Mouse (Mus musculus) sigmoid colon, adult 10 weeks (tissue): ENCODE data around the gene Eif3d. TPM values are rescaled to one million over a fixed set of nuclear protein-coding genes. Genes with fewer than 3 reads are reported as not detected.

ENCODE experiments used
- polyA plus RNA-seq: library from polyadenylated mRNA; stranded (reverse); fragments of 350-450 nt; fragmentation: Illumina TruSeq; extraction: RNeasy Lipid Tissue Mini Kit (QIAGEN cat#74804); gene quantifications from one replicate; pipeline ENCODE4 v1.2.3, GENCODE M21; 2014; ENCODE audit warnings: low read depth, low replicate concordance

Gene Eif3d
- 19.7 TPM for polyA plus RNA-seq

DNA sequence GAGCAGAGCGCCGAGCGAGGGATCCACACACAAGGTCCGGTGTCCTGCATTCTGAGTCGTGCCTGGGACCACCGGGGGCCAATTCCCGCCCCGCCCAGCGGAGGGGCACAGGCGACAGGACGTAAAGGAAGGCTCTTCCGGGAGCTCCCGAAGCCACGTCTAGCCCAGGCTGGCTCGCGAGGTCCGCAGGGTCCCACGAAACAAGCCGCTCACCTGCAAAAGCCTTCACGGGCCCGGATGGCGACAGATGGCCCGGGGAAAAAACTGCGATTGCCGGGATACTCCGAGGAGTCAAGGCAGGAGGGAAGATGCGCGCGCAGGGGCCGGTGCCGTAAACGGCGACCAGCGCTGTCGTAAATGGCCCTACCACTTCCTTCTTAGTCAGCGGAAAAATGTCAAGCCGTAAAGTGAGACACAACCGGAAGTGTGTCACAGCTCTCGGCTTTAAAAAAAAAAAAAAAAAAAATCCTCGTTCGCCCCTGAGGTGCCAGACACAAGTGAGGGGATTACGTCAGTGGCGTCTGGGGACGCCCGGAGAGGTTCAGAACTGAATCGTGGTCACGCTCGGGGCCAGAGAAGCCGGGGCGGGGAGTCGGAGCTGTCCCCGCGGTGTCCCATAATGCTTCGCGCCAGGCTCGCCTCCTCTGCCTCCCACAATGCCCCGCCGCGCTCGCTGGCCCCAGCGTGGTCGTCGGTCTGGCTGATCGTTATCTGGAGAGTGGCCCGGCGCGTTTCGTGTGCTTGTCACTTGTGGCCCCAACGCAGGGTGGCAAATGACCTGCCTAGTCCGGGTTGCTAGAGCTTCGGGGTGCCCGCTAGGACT is at the start of gene Eif3d:
Gene Eif3d, minus strand, starts transcription at position 344 of the 823 bp plus-strand sequence.

DNA sequence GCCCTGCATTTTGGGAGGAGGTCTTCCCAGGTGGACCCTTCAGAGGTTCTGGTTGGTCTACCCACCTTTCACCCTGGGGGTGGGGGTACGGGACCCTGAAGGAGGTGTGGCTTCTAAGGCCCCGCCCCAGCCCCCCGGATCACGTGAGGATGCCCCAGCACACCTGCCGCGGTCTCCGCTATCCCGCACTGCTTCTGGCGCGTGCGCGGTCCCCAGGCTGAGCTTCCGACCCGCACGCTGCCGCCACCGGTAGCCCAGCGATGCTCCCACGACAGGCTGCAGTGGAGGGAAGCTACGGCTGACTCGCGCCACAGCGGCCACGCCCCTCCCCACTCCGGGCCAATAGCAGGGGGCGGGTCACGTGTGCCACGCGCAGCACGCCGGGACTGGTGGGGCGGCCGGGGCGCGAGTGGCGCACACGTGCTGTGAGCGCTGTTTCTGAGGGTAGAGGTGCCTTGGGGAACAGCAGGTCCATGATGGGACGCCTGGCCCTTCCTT is 14.2 kb downstream of the Eif3d start, which contains the start of gene Foxred2:
Gene Foxred2, minus strand, starts transcription at position 319 of the 498 bp plus-strand sequence.

DNA sequence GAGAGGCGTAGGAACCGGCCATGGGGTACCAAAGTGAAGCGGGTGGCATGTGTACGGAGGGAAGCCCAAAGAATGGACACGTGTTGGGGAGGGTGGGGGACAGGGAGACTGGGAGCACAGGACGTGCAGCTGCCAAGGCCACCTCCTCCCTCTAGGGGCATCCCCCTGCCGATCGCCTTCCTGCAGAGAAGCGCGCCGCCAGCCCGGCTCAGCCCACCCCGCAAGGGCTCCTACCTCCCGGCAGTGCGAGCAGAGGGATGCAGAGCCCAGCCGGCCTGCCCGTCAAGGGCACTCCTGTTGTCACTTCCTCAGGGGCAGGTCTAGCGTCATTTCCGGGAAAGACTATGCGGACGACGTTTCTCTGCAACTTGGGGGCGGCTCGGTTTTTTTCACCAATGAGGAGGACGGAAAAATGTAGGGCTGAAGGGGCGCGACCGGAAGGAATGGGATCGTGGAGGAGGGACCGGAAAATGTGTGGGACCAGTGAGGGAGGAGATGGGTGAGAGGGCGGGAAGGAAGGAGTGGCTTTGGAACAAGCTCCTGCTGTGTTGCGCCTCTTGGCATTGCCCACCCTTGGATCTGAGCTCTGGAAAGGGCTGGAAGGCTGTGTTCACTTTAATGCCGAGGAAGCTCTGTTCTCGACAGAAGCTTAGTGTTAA is 41.8 kb downstream of the Eif3d start, which contains the start of gene Txn2:
Gene Txn2, minus strand, starts transcription at position 334 of the 659 bp plus-strand sequence.

Other genes with a start within 250 kb of the Eif3d start
- 0.38 TPM for gene Apol9b, start 241.8 kb downstream of the Eif3d start, polyA plus RNA-seq
- gene Apol8, start 213.8 kb downstream of the Eif3d start, polyA plus RNA-seq, result not detected
- gene Myh9, start 128.6 kb downstream of the Eif3d start, polyA plus RNA-seq, result 16.3 TPM
- gene Txn2, start 41.8 kb downstream of the Eif3d start, polyA plus RNA-seq, result 55.4 TPM
- gene Foxred2, start 14.1 kb downstream of the Eif3d start, polyA plus RNA-seq, result 2.6 TPM
- gene Cacng2, start 149.2 kb upstream of the Eif3d start, polyA plus RNA-seq, result 0.06 TPM
- 5.5 TPM for gene Ift27, start 203.3 kb upstream of the Eif3d start, polyA plus RNA-seq
- not detected for gene Pvalb, start 235.6 kb upstream of the Eif3d start, polyA plus RNA-seq